Mouse (Mus musculus) bone marrow macrophage, adult 2 months (primary cell): ENCODE measurements around the gene Exosc9. TPM values are rescaled to one million over a fixed set of nuclear protein-coding genes. Genes with fewer than 3 reads are reported as not detected.

Source experiments
- H3K27ac ChIP-seq: 2 replicates; pipeline ENCODE4 v1.5.1; 2012; ENCODE audit warnings: low read depth, low read length; ENCODE audit not compliant: insufficient read depth
- H3K4me1 ChIP-seq: 2 replicates; pipeline ENCODE4 v1.6.1; 2012; ENCODE audit warnings: low read length; ENCODE audit not compliant: control insufficient read depth, insufficient read depth
- H3K4me3 ChIP-seq: 2 replicates; pipeline ENCODE4 v1.5.1; 2012; ENCODE audit warnings: mild to moderate bottlenecking, low read length, moderate library complexity; ENCODE audit not compliant: insufficient read depth
- CTCF ChIP-seq: IDR thresholded peaks from 2 replicates; pipeline ENCODE4 v1.5.1; 2012; ENCODE audit warnings: low read depth, mild to moderate bottlenecking, low read length, moderate library complexity
- POLR2A ChIP-seq: IDR thresholded peaks from 2 replicates; pipeline ENCODE4 v1.6.1; 2012; ENCODE audit warnings: mild to moderate bottlenecking, low read depth, low read length, borderline replicate concordance
- polyA plus RNA-seq: library from polyadenylated mRNA; stranded (reverse); fragments of >200 nt; gene quantifications from 2 replicates; pipeline ENCODE4 v1.2.4, GENCODE M21; 2012; ENCODE audit not compliant: missing spikeins, insufficient read depth, insufficient read length

Gene Exosc9
- 35.3 and 39.6 TPM in 2 replicates for polyA plus RNA-seq

DNA sequence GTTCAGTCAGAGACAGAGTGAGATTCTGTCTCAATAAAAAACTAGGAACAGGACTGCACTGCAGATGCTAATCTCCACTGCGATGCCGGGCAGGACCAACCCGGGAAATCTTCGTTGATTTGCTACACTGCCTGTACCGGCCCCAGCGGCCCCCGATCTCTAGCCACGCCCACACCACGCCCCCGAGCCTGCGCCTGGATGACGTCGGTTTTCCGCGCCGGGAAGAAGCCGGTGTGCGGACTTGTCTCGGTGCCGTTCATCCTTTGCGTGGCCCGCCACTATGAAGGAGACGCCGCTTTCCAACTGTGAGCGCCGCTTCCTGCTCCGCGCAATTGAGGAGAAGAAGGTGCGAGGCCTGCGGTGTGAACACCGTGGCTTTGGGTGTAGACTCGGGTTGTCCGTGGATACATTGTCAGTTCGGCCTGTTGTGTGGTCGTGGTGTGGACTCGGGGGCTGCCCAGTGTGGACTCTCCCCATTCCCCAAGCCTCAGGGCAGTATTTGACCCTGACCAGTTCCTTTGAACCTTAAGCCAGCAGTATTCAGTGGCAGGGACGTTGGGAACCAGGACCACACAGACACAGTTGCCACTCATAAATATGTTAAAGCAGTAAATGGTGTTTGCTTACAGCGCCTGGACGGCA is at the start of gene Exosc9:
Gene Exosc9 (plus strand): TSS at position 201 of the 642 bp plus-strand sequence.
- H3K27ac ChIP-seq: no peak within 1 kb of the TSS
- H3K4me3 ChIP-seq: peak within 1 kb of the TSS; percentile 91
- no peak for TF ChIP-seq POLR2A
- TF ChIP-seq CTCF: no peak
- H3K4me1 ChIP-seq: 0 out of 2 replicates have a peak, but pooled peaks cover 4% of the 10 kb centered on the region

DNA sequence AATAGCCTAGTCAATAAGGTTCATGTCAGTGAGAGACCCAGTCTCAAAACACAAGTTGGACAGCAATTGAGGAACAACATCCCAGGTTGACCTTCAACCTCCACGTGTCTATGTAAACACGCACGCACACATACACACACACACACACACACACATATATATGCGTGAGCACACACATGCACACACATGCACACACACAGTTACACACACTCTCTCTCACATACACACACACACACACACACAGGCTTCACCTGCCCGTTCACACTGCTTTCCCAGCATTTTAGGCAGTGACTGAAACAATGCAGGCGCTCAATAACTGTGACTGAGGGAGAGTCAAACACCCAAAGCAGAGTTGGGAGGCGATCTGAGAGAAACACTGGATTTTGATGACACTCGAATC is 47.1 kb upstream of the Exosc9 start:
- Histone ChIP-seq H3K4me1 (no peaks in the 10 kb centered on the region), H3K27ac (no peak overlapping the region), H3K4me3 (no peak overlapping the region)
- TF ChIP-seq CTCF: no peak
- no peak for TF ChIP-seq POLR2A

DNA sequence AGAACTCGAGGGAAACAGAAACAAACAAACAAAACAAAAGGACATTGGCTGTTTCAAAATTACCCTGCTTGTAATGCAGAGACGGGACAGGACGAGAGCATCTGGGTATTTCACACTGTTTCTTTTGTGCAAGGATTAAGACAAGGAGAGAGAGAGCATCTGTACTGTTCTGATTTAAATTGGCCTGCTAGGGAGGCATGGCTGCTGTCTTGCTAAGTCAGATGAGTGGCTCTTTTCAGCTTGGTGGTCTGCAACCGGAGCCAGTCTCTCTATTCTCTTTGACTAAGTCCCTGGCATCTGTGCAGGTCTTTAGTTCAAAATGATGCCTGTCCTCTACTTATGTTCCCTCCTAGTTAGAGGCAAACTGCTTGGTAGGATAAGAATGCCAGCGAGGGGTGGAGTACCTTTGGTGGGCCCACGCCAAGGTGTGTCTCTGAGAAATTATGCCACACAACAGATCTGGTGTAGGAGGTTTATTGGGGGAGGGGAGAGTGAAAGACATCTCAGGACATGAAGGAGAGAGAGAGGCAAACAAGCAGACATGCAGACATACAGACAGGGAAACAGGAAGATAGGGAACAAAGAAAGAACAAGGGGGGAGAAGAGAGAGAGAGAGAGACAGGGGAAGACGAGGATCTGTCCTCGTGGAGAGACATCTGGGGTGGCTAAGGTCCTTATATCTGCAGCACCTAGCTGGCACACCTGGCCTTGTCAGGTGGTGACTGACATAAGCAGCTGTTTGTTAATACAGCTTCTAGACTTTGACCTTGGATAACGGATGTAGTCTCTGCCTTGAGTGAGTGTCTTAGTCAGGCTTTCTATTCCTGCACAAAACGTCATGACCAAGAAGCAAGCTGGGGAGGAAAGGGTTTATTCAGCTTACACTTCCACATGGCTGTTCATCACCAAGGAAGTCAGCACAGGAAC is 46.3 kb upstream of the Exosc9 start:
- no peaks in the 10 kb centered on the region for H3K4me1 ChIP-seq
- H3K27ac ChIP-seq: no peak overlapping the region
- TF ChIP-seq POLR2A (no peak), CTCF (no peak)
- no peak overlapping the region for H3K4me3 ChIP-seq

DNA sequence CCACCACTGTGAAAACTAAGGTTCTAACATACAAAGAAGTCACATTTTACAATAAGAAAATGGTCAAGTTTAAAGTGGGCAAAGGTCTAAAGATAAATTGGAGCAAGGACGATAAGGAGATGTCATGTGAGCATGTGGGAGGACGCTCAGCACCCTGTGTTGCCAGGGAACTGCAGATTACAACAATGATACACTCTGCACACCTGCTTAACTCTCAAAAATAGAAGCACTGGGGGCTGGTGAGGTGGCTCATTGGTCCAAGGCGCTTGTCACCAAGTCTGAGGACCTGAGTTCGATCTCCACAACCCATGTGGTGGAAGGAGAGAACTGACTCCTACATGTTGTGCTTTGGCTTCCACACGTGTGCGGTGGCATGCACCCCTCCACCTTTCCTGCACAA is 40.9 kb upstream of the Exosc9 start:
- H3K4me3 ChIP-seq: no peak overlapping the region
- H3K27ac ChIP-seq: no peak overlapping the region
- no peak for TF ChIP-seq CTCF
- TF ChIP-seq POLR2A: no peak
- H3K4me1 ChIP-seq: no peaks in the 10 kb centered on the region

DNA sequence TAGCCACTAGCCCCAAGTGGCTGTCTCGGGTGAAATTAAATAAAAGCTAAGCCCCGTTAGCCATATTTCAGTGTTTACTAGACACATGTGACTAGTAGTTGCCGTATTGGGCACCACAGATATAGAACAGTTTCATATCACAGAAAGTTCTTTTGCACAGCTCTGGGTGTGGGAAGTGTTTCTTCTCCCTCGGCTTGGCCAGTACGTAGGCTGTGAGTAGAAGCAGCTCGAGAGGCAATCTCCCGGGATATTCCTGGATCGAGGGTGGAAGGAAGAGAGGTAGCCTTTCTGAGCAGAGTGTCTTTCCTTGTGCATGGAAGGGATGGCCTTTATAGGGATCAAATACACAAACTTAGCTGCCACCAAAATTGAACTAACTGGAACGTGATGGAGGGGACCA is 36.2 kb upstream of the Exosc9 start:
- TF ChIP-seq POLR2A: no peak
- TF ChIP-seq CTCF: no peak
- Histone ChIP-seq H3K4me1 (no peaks in the 10 kb centered on the region), H3K4me3 (no peak overlapping the region), H3K27ac (no peak overlapping the region)

DNA sequence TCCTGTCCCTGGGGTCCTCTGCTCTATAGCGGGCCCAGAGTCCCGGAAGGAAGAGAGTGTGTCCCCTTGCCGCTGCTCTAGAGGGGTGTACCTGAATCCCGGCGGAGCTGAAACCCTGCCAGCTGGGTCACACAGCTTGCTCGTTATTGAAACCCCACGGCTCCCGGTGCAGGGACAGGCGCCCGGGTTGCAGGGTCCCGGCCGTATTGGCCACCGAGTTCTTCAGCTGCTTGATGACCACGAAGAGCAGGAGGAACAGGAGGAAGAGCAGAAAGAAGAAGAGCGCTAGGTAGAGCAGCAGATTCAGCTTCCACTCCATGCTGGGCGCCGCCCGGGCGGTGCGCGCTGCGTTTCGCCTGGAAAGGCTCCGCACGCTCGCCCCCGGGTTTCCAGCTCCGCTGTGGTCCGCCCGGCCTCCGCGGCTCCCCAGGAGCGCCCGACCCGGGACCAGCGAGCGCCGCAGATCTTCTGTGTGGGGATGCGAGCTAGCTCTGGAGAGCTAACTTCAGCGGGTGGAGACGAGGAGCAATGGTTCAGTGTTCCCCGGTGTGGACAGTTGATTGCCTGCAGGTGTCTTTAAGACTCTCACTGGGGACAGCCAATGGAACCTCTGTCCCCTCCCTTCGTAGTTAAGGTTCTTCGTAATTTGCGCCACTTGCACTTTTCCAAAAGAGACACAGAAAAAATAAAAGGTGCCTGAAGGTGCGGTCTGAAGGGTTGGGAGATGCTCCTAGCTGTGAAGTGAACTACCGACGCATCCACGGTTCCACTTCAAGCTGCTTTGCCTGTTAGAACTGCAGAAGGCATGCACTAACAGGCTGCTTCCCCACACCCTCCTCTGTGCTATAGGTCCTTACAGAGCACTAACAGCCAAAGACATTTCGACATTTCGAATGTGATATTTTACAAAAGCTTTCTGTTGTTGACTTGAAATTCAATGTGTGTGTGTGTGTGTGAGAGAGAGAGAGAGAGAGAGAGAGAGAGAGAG is 31.0 kb upstream of the Exosc9 start, which contains the start of gene Gm11549:
Gene Gm11549 (minus strand): TSS at position 741 of the 988 bp plus-strand sequence.
- Histone ChIP-seq H3K4me1 (no peaks in the 10 kb centered on the region), H3K27ac (no peak within 1 kb of the TSS), H3K4me3 (peak within 1 kb of the TSS; percentile 37)
- TF ChIP-seq CTCF: no peak
- TF ChIP-seq POLR2A: no peak

DNA sequence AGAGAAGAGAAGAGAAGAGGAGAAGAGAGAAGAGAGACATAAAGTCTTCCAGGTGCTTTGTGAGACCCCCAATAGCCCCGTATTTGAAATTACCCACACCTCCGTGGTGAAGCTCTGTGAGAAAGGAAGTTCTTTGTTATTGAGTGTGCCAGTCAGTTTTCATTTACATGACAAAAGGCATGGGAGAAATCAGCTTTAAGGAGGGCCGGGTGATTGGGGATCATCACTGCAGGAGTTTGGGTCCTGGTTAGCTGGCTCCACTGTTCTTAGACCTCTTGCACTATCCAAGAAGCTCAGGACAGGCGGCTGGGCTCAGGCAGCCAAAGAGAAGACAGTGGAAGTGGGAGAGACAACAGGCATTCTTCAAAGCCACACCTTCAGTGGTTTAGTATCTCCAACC is 30.3 kb upstream of the Exosc9 start:
- no peaks in the 10 kb centered on the region for H3K4me1 ChIP-seq
- H3K4me3 ChIP-seq: no peak overlapping the region
- H3K27ac ChIP-seq: no peak overlapping the region
- TF ChIP-seq CTCF: no peak
- TF ChIP-seq POLR2A: no peak

DNA sequence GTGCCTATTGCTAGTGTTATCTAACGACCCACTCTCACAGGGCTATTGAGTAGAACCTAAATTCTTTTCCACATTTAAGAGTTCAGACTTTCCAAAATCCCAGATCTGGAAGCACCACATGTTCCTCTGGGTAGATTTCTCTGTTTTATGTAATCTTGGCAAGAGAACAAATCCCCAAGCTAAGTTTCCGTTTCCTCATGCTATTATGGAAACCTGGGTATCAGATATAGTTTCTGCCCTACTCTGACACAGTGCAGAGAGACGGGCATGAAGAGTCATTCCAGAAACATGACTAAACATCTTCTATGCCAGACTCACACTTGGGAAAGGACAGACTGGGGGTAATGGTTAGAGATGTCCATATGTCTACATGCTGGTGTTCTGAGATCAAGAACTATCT is 27.9 kb upstream of the Exosc9 start:
- H3K4me3 ChIP-seq: no peak overlapping the region
- H3K4me1 ChIP-seq: no peaks in the 10 kb centered on the region
- H3K27ac ChIP-seq: no peak overlapping the region
- TF ChIP-seq CTCF (no peak), POLR2A (no peak)

DNA sequence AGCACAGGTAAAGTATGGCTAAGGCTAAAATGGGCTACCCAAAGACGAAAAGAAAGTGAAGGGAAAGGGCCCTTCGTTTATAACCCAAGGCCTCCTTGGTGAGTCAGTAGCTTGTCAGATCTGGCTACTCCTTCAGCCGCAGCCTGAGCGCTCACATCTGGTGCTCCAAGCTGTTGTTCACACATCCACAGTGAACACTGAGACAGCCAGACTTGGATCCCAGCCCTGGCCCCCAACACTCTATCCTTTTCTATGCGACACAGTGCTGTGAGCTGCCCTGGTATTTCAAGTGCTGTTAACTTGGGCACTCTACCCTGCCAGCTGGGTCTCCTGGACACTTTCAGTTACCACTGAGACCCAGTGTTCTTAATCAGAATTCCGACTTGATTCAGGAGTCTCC is 22.1 kb upstream of the Exosc9 start:
- TF ChIP-seq POLR2A: no peak
- no peak for TF ChIP-seq CTCF
- Histone ChIP-seq H3K4me3 (no peak overlapping the region), H3K27ac (no peak overlapping the region), H3K4me1 (peaks cover 6% of the 10 kb centered on the region)
